Mouse (Mus musculus): ENCODE measurements around the gene Fam193a. TPM values are rescaled to one million over a fixed set of nuclear protein-coding genes. Genes with fewer than 3 reads are reported as not detected.
A peak's percentile ranks its signal among the peaks of the same experiment; 100 is the strongest.

Gene Fam193a
- polyA plus RNA-seq, 1 experiment, result 130 TPM

DNA sequence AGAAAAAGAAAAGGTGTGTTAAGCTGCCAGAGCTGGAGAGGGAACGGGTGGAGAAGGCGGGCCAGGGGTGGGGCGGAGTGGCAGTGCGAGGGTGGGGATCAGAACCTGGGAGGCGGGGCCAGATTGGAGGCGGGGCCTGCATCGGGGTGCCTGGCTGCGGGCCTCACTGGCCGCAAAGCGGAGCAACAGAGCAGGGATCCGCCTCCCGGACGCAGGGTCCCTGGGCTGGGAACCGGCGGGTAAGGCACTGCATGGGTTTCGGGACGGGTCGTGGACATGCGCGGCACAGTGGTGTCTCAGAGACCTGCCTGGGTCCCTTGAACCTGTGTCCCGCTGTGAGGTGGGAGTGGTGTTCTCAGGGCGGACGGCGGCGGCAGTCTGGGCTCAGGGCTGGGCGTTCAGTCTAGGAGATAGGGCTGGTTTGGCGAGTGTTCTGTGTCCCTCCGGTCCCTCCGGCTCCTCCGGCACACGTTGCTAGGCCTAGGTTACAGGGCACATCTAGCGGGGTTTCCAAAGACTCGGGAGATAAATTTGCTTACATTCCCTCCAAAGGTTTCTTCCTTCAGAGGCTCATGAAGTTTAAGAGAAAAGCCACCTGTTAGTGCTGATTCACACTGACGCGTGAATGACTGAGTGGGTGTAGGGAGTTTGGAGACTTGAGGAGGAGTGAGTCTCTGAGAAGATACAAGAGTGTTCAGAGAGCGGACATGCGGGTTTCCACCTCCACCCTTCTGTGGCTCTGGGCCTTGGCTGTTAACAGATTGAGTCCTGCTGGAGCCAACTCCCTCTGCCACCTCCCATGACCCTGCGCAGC lies 156.1 kb downstream of the Fam193a start, which contains the start of gene Sh3bp2:
TSS of gene Sh3bp2 (plus strand) at position 176 of the 814 bp plus-strand sequence.
- 7% methylated on average over 38 of the region's 38 CpGs for WGBS
- TF ChIP-seq POLR2A (IDR thresholded peaks at IDR 0.05; ENCODE audit: control insufficient read depth, extremely low read depth, insufficient read depth, low read length, poor library complexity) (peak; percentile 42; the same call in 1 of the 2 replicates), CTCF (IDR thresholded peaks at IDR 0.05; ENCODE audit: borderline replicate concordance, control insufficient read depth, extremely low read depth, insufficient read depth, low read length, poor library complexity) (0 out of 2 replicates have a peak, but pooled peaks have one; percentile 48)
- Histone ChIP-seq H3K4me3 (ENCODE audit: control insufficient read depth, insufficient read depth, low read length) (peak within 1 kb of the TSS; percentile 92), H3K27me3 (ENCODE audit: control insufficient read depth, insufficient read depth, low read length) (no peaks in the 10 kb centered on the region), H3K27ac (ENCODE audit: control insufficient read depth, insufficient read depth, low read length) (peak within 1 kb of the TSS; percentile 15; the same call in 1 of the 2 replicates), H3K4me1 (replicated peaks; ENCODE audit: control insufficient read depth, insufficient read depth, low read length) (peaks cover 57% of the 10 kb centered on the region), H3K36me3 (ENCODE audit: control insufficient read depth, insufficient read depth, low read length) (no peaks in the 10 kb centered on the region)
- DNase-seq, result peak; percentile 99

DNA sequence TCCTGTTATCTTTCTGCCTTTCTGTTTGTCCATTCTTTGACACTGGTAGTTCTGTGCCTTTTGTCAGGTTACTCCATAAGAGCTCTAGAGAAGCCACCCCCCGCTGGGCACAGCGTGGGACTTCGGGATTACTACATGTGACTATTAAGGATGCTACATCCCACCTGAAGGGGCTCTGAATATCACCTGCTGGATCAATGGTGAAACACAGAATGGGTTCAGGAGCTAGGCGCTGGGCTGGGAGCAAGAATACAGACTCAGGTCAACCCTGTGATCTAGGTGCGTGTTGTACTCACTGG lies 156.7 kb downstream of the Fam193a start:
- no peaks in the 10 kb centered on the region for H3K36me3 ChIP-seq (ENCODE audit: control insufficient read depth, insufficient read depth, low read length)
- H3K4me1 ChIP-seq (replicated peaks; ENCODE audit: control insufficient read depth, insufficient read depth, low read length), result peaks cover 57% of the 10 kb centered on the region
- H3K27ac ChIP-seq (ENCODE audit: control insufficient read depth, insufficient read depth, low read length), result peak overlapping the region; percentile 15; the same call in 1 of the 2 replicates
- TF ChIP-seq POLR2A (IDR thresholded peaks at IDR 0.05; ENCODE audit: control insufficient read depth, extremely low read depth, insufficient read depth, low read length, poor library complexity) (no peak), CTCF (IDR thresholded peaks at IDR 0.05; ENCODE audit: borderline replicate concordance, control insufficient read depth, extremely low read depth, insufficient read depth, low read length, poor library complexity) (no peak)
- DNase-seq, result no peak
- H3K4me3 ChIP-seq (ENCODE audit: control insufficient read depth, insufficient read depth, low read length), result peak overlapping the region; percentile 92
- no peaks in the 10 kb centered on the region for H3K27me3 ChIP-seq (ENCODE audit: control insufficient read depth, insufficient read depth, low read length)
- 94% methylated on average over 5 of the region's 5 CpGs for WGBS

DNA sequence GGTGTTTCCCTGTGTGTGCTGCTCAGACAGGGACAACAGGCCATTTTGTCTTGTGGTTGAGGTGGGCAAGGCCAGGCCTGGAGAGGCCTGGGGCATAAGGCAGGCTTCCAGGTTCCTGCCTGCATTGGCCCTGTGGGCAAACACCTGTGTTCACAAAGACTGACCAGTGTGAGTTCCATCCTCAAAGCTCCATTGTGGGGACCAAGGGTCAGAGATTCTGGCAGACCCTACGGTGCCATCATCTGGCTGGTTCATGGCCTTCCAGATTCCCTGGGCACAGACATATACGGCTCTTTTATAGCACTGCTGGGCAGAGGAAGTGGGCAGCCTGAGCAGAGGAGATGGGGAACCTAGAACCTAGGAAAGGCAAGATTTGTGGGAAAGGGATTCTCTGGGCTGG lies 157.6 kb downstream of the Fam193a start:
- 93% methylated on average over 2 of the region's 2 CpGs for WGBS
- Histone ChIP-seq H3K4me1 (replicated peaks; ENCODE audit: control insufficient read depth, insufficient read depth, low read length) (peaks cover 55% of the 10 kb centered on the region), H3K36me3 (ENCODE audit: control insufficient read depth, insufficient read depth, low read length) (no peaks in the 10 kb centered on the region), H3K27ac (ENCODE audit: control insufficient read depth, insufficient read depth, low read length) (no peak overlapping the region), H3K27me3 (ENCODE audit: control insufficient read depth, insufficient read depth, low read length) (no peaks in the 10 kb centered on the region), H3K4me3 (ENCODE audit: control insufficient read depth, insufficient read depth, low read length) (no peak overlapping the region)
- TF ChIP-seq POLR2A (IDR thresholded peaks at IDR 0.05; ENCODE audit: control insufficient read depth, extremely low read depth, insufficient read depth, low read length, poor library complexity), result no peak
- TF ChIP-seq CTCF (IDR thresholded peaks at IDR 0.05; ENCODE audit: borderline replicate concordance, control insufficient read depth, extremely low read depth, insufficient read depth, low read length, poor library complexity), result no peak
- no peak for DNase-seq

DNA sequence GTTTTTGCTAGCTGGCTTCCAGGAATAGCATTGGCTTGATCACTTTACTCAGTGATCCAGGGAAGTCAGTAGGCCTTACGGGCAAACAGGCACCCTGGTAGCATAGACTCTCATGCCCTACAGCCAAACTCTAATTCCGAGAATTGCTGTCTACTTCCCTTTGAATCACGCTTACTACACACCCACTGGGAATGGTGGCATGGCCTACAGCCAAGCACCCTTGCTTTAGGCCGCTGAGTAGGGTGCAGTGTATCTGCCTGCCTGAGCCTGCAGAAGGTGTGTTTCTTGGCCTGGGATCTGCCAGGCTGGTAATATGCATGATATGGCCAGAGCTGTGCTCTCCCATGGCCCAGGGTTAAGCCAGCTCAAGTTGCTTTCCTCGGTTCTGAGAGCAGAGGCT lies 159.0 kb downstream of the Fam193a start:
- H3K4me1 ChIP-seq (replicated peaks; ENCODE audit: control insufficient read depth, insufficient read depth, low read length), result peaks cover 54% of the 10 kb centered on the region

DNA sequence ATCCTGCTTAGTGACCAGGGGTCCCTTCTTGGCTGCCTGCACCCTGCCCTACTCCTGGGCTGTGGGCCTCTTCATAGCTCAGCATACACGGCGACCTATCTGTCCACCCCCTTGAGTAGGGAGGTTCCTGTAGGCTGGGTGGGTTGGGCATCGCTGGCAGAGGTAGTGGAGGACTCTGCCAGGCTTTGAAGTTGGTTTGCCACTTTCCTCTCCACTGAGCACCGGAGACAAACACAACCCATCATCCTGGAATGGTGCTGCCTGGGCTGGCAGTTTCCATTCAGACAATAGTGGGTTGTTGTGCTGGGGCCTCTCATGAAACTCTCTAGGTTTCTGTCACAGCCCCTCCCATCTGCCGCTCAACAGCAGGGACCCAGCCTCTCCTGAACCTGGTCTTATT lies 160.4 kb downstream of the Fam193a start:
- DNase-seq, result no peak
- H3K27me3 ChIP-seq (ENCODE audit: control insufficient read depth, insufficient read depth, low read length), result no peaks in the 10 kb centered on the region
- H3K36me3 ChIP-seq (ENCODE audit: control insufficient read depth, insufficient read depth, low read length), result no peaks in the 10 kb centered on the region
- TF ChIP-seq POLR2A (IDR thresholded peaks at IDR 0.05; ENCODE audit: control insufficient read depth, extremely low read depth, insufficient read depth, low read length, poor library complexity) (no peak), CTCF (IDR thresholded peaks at IDR 0.05; ENCODE audit: borderline replicate concordance, control insufficient read depth, extremely low read depth, insufficient read depth, low read length, poor library complexity) (no peak)
- no peak overlapping the region for H3K27ac ChIP-seq (ENCODE audit: control insufficient read depth, insufficient read depth, low read length)
- no peak overlapping the region for H3K4me3 ChIP-seq (ENCODE audit: control insufficient read depth, insufficient read depth, low read length)
- H3K4me1 ChIP-seq (replicated peaks; ENCODE audit: control insufficient read depth, insufficient read depth, low read length), result peaks cover 48% of the 10 kb centered on the region
- WGBS, result 76% methylated on average over 5 of the region's 5 CpGs

More for the DNA sequence above, 159.0 kb downstream of the Fam193a start:
- Histone ChIP-seq H3K36me3 (ENCODE audit: control insufficient read depth, insufficient read depth, low read length) (no peaks in the 10 kb centered on the region), H3K27me3 (ENCODE audit: control insufficient read depth, insufficient read depth, low read length) (no peaks in the 10 kb centered on the region), H3K4me3 (ENCODE audit: control insufficient read depth, insufficient read depth, low read length) (no peak overlapping the region), H3K27ac (ENCODE audit: control insufficient read depth, insufficient read depth, low read length) (no peak overlapping the region)
- no peak for TF ChIP-seq CTCF (IDR thresholded peaks at IDR 0.05; ENCODE audit: borderline replicate concordance, control insufficient read depth, extremely low read depth, insufficient read depth, low read length, poor library complexity)
- TF ChIP-seq POLR2A (IDR thresholded peaks at IDR 0.05; ENCODE audit: control insufficient read depth, extremely low read depth, insufficient read depth, low read length, poor library complexity), result no peak
- no peak for DNase-seq
- WGBS, result 90% methylated on average over 5 of the region's 5 CpGs

DNA sequence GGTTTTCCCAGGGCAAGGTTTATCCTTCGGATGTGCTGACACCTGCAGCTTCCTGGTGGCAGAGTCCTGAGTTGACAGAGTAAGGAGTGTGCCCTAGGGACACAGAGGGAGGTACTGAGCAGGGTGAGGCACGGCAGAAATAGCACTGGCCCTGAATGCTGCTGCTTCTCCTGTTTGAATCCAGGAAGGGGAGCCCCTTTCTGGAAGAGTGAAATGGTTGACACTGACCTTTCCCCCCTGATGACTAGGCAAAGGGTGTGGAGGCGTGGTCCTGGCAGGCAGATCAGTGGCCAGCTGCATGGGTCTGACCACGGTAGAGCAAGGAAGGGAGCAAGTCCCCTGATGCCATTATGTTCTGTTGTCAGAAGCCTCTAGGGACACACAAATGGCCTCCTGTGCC lies 161.0 kb downstream of the Fam193a start:
- no peak overlapping the region for H3K27ac ChIP-seq (ENCODE audit: control insufficient read depth, insufficient read depth, low read length)
- no peak for DNase-seq
- WGBS, result 57% methylated on average over 4 of the region's 4 CpGs
- H3K4me1 ChIP-seq (replicated peaks; ENCODE audit: control insufficient read depth, insufficient read depth, low read length), result peaks cover 53% of the 10 kb centered on the region
- no peak for TF ChIP-seq CTCF (IDR thresholded peaks at IDR 0.05; ENCODE audit: borderline replicate concordance, control insufficient read depth, extremely low read depth, insufficient read depth, low read length, poor library complexity)
- H3K4me3 ChIP-seq (ENCODE audit: control insufficient read depth, insufficient read depth, low read length), result no peak overlapping the region
- H3K36me3 ChIP-seq (ENCODE audit: control insufficient read depth, insufficient read depth, low read length), result no peaks in the 10 kb centered on the region
- H3K27me3 ChIP-seq (ENCODE audit: control insufficient read depth, insufficient read depth, low read length), result no peaks in the 10 kb centered on the region

All from thymus, adult 2 months (tissue).